Mouse (Mus musculus): ENCODE results near the gene Sorcs3.

Gene Sorcs3

GRCm38 (mm10) chr19:48285602-48286225, 79.9 kb downstream of the Sorcs3 start:
- WGBS, result 57% methylated on average over 10 of the region's 10 CpGs

DNA sequence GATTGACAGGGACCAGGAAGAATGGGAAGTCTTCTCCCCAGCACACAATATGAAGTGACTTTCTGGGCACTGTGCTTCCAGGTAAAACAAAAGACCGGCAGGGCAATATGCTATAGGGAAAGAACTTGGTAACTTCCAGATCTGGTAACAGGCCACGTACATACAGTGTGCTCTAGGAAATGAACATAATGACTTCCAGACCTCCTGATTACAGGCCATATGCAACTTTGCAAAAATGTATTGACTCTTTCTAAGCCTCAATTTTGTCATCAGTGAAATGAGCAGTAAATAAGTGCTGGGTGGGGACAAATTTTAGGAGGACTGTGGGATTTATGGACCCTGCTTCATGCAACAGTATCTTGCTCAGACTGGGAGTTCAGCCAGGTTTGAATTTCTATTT, 88.4 kb downstream of the Sorcs3 start:
- WGBS, result 85% methylated on average over 2 of the region's 2 CpGs

GRCm38 (mm10) chr19:48298384-48298783, 92.6 kb downstream of the Sorcs3 start:
- 84% methylated on average over 2 of the region's 2 CpGs for WGBS

DNA sequence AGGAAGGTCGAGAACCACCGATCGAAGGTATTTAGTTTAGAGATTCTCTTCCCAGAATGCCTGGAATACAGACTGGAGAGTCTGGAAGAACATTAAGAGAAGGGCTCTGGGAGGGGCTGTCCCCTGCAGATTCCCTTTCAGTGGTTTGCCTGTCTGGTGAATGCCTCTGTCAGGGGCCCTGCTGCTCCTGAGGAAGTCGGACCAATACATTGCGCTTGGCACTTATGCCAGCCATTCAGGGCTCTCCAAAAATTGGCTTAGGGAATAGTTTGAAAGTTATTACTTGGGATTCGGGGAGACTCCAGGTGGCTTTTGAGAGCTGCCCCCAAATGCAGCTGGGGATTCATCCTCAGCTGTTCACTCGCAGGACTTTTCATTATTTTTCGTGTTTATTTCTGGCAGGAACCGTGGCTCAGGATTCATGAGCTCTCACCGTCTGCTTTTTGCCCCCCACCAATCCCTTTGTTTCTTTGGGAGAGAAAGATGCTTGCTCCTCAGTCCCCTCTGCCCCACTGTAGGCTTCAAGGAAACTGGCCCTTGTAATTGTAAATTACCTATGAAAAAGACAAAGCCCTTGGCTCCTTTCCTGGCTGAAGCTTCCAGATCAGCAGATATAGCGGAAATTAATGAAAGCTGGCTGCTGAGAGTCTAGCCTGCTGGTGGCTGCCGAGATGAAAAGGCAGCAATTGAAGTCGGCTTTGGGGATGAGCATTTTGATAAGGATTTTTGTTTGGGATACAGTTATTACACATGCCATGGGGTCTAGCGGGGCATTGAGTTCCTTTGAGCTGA, 94.8 kb downstream of the Sorcs3 start:
- 61% methylated on average over 14 of the region's 14 CpGs for WGBS

DNA sequence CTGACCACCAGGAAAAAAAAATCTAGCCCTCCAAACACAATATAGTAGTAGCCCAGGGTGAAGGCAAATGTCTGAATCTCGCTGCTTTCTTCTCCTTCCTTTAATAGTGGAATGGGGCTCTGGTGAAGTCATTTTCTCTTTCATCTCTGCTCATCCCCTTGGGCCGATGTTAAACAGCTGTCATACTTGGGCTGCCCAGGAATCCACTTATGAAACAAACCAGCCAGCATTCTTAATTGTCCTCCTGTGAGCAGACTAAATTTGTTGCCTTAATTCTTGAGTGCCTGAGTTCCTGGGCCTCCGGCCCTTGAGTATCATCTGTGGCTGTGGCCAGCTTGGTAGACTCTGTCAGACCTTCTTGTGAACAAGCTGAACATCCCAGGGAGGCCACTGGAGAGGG, 95.5 kb downstream of the Sorcs3 start:
- WGBS, result 80% methylated on average over 3 of the region's 3 CpGs

GRCm38 (mm10) chr19:48308341-48308740, 102.5 kb downstream of the Sorcs3 start:
- WGBS, result 73% methylated on average over 8 of the region's 8 CpGs

- 60% methylated on average over 15 of the region's 15 CpGs for WGBS
These were observed 103.9 kb downstream of the Sorcs3 start for GRCm38 (mm10) chr19:48309531-48310337.

DNA sequence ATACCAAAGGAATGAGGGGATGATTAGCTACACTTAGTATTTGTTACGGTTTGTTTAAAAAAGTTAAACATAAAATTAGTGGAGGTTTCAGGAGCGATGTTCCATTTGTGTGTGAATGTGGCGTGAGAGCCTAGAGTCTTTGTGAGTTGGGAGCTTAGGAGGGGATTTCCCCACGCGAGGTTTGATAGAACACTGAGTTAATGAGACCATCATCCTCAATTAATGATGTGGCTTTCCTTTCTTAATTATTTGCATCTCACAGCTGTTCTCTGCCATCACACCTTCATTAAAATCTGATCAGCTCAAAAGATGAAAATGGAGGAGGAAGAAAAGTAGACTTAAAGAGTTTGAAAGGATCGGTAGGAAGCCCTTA, 104.5 kb downstream of the Sorcs3 start:
- 74% methylated on average over 6 of the region's 6 CpGs for WGBS

- 96% methylated on average over 9 of the region's 9 CpGs for WGBS
These were observed 108.0 kb downstream of the Sorcs3 start for GRCm38 (mm10) chr19:48313776-48314175.

- WGBS, result 70% methylated on average over 6 of the region's 6 CpGs
These were observed 121.3 kb downstream of the Sorcs3 start for GRCm38 (mm10) chr19:48327115-48327514.

- 69% methylated on average over 8 of the region's 8 CpGs for WGBS
These were observed 122.3 kb downstream of the Sorcs3 start for GRCm38 (mm10) chr19:48328171-48328570.

GRCm38 (mm10) chr19:48331640-48332039, 125.8 kb downstream of the Sorcs3 start:
- 13% methylated on average over 1 of the region's 1 CpGs for WGBS

- 89% methylated on average over 2 of the region's 2 CpGs for WGBS
These were observed 127.3 kb downstream of the Sorcs3 start for GRCm38 (mm10) chr19:48333085-48333484.

DNA sequence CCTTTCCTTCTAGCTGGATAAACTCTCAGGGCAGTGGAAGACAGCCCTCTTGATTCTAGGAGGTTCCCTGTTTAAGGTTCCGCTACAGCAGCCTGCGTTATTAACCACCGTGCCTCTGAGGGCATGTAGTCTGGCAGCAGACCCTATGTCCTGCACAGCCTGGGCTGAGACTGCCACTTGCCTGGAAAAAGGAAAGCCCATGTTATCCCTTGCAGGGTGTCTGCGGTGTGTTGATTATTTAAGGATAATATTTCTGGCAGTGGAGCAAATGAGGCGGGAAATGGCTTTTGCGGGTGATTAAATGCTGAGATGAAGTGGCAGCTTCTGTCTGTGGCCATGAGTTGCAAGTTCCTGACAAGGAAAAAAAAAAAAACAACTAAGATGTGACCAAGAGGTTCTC, 131.6 kb downstream of the Sorcs3 start:
- 85% methylated on average over 6 of the region's 6 CpGs for WGBS

DNA sequence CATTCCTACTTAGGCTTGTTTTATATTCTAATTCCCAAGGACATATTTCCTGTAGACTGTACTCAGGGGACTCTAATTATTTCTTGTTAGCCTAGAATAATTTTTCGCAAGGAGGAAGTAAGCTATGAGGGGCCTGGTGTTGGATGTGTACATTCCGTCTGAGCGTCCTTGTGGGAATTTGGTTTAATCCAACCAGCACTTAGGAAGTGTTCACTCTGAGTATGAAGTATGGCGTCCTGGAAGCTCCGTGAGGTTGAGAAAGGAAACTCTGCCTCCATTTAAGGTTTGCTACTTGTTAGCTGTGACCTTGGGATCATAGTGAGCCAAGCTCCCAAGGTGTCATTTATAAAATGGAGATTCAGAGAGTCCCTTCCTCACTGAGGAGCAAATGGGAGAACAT, 132.3 kb downstream of the Sorcs3 start:
- WGBS, result 89% methylated on average over 5 of the region's 5 CpGs

DNA sequence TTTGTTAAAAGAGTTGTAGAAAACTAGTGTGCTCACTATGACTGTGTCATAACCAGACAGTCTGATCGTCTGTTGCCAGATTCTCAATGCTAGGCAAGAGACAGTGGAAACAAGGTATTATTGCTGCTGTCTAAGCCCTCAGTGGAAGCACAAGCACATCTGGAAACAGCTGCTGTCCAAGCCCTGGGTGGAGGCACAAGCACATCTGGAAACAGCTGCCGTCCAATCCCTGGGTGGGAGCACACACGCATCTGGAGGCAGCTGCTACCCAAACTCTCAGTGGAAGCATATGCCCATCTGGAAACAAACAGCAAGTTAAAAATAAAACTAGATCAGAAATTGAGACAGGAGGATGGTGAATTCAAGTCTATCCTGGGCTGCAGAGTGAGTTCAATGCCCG, 136.9 kb downstream of the Sorcs3 start:
- WGBS, result 77% methylated on average over 4 of the region's 4 CpGs

GRCm38 (mm10) chr19:48343442-48343841, 137.6 kb downstream of the Sorcs3 start:
- 66% methylated on average over 7 of the region's 7 CpGs for WGBS

DNA sequence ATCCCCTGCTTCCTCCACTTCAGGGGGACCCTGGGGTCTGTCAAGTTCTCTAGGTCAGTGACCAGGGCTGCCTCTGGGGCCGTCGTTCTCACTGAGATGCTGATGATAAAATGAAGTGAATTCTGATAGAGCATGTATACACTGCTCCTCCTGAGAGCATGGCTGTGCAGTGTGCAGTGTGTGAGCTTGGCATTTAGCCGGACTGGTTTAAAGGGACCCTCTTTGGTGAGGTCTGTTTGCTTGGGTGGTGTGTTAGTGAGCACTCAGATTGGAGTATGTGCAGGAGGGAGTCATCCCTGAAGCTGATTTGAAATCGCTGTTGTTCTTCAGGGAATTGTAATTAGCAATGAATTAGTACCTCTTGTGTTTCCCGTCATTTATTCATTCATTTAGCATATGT, 141.3 kb downstream of the Sorcs3 start:
- WGBS, result 83% methylated on average over 5 of the region's 5 CpGs

DNA sequence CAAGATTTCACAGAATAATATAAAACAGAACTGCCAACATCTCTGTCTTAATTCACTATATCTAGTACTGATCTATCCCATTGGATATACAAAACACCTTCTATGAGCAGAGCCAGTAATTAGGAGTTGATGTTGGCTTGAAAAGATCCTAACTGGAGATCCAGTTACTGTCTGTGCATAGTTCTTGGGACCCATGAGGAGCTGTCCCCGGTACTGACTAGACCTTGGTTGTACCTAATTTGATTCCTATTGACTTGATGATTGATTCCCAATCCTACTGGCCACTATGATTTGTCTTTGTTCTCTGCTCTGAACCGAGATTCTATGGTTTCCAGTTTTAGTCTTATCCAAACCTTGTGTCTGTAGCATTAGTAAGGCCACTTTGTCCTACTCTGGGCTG, 151.0 kb downstream of the Sorcs3 start:
- WGBS, result 79% methylated on average over 2 of the region's 2 CpGs

- 66% methylated on average over 2 of the region's 2 CpGs for WGBS
These were observed 156.3 kb downstream of the Sorcs3 start for GRCm38 (mm10) chr19:48362167-48362566.

GRCm38 (mm10) chr19:48368056-48368455, 162.2 kb downstream of the Sorcs3 start:
- 30% methylated on average over 10 of the region's 10 CpGs for WGBS

DNA sequence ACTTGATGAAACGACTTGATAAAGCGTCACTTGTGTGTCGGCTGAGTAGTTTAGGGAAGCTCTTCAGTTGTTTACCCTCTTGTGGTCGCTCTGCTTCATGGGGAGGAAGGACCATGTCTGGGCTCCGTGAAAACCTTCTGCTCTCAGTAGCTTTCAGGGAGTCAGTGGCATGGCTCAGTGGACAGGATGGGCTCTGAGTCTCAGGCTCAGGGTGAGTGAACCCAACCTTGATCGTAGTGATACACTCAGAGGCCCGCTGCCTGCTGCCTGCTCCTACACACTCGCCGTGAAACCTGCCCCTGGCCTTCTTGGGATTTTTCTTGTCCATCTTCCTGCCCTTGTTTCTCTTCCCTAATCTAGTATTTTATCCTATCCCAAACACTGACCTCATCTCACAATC, 166.0 kb downstream of the Sorcs3 start:
- 88% methylated on average over 9 of the region's 9 CpGs for WGBS

Measured in cerebral cortex, adult 2 months (tissue).